Mouse (Mus musculus): ENCODE data around the gene Supv3l1.

DNA sequence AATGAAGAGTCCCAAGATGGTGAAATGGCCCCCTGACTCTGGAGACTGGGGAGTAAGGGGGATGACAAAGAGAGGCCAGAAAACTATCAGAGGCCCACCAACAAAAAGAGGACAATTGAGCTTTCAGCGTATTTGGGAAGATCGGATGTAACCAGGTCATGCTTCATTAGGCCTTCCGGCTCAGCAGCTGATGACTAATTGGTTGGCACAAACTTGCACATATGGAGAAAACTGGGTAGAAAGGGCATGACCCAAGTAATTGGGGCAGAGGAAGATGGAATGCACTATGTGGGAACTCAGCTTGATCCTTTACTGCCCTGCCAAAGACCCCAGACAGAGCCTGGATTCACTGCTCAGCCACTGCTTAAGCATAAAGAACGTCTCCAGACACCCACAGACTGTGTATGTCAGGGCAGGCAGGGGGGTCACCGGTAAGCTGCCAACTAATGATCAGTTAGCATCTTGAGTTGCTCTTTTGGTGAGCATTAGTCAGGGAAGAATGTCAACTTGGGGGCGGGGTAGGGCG is 30.6 kb downstream of the Supv3l1 start:
- no peak for TF ChIP-seq CTCF (IDR thresholded peaks at IDR 0.05; ENCODE audit: low read depth)
- TF ChIP-seq EP300 (optimal IDR thresholded peaks at IDR 0.05), result no peak
